Mouse (Mus musculus) forebrain, embryonic 16.5 days (tissue): ENCODE results near the gene Gpc4. TPM values are rescaled to one million over a fixed set of nuclear protein-coding genes. Genes with fewer than 3 reads are reported as not detected.

Experiments
- ATAC-seq: fragments of 200-750 bp; cut with Nextera tagmentation; 2 replicates; pipeline ENCODE4 v1.8.0; 2017; ENCODE audit warnings: mild to moderate bottlenecking, moderate library complexity
- H3K27ac ChIP-seq: fragments of 300-500 bp; sonication (generic); 2 replicates; pipeline ENCODE4 v1.5.1; 2014; ENCODE audit warnings: low read length, control low read depth
- H3K27me3 ChIP-seq: fragments of 300-500 bp; sonication (generic); replicated peaks from 2 replicates; pipeline ENCODE4 v1.6.1; 2014; ENCODE audit warnings: low read length; ENCODE audit not compliant: control insufficient read depth, insufficient read depth
- H3K36me3 ChIP-seq: fragments of 300-500 bp; sonication (generic); 2 replicates; pipeline ENCODE4 v1.6.1; 2014; ENCODE audit not compliant: control insufficient read depth, insufficient read depth
- H3K4me1 ChIP-seq: fragments of 300-500 bp; sonication (generic); replicated peaks from 2 replicates; pipeline ENCODE4 v1.6.1; 2014; ENCODE audit warnings: low read length; ENCODE audit not compliant: control insufficient read depth, insufficient read depth
- H3K4me2 ChIP-seq: fragments of 300-500 bp; sonication (generic); 2 replicates; pipeline ENCODE4 v1.6.1; 2014; ENCODE audit warnings: mild to moderate bottlenecking, low read length, control low read depth
- H3K4me3 ChIP-seq: fragments of 300-500 bp; sonication (generic); replicated peaks from 2 replicates; pipeline ENCODE4 v1.5.1; 2014; ENCODE audit warnings: mild to moderate bottlenecking, low read length, control low read depth
- H3K9ac ChIP-seq: fragments of 300-500 bp; sonication (generic); replicated peaks from 2 replicates; pipeline ENCODE4 v1.6.1; 2014; ENCODE audit warnings: low read depth, low read length, control low read depth
- H3K9me3 ChIP-seq: fragments of 300-500 bp; sonication (generic); 2 replicates; pipeline ENCODE4 v1.6.1; 2016; ENCODE audit warnings: low read length; ENCODE audit not compliant: control insufficient read depth
- WGBS: fragments of 180-500 bp; shearing (Covaris S2); extraction: QIAGEN DNeasy Blood & Tissue Kit; methylation state at CpG from one replicate; pipeline ENCODE4 v1.1.7; 2014; 5-methylcytosine and 5-hydroxymethylcytosine counted together
- polyA plus RNA-seq: library from polyadenylated mRNA; unstranded; fragments of >200 nt; fragmentation: Nextera tagmentation; extraction: Ambion mirVana; gene quantifications from 2 replicates; pipeline ENCODE4 v1.2.1, GENCODE M21; 2015

Gene Gpc4
- polyA plus RNA-seq, 1 experiment from 2014 or later = 31.3 TPM

GRCm38 (mm10) chrX:52154821-52155220 lies 10.2 kb downstream of the Gpc4 start:
- no peaks in the 10 kb centered on the region for H3K27me3 ChIP-seq
- WGBS = 91% methylated on average over 4 of the region's 4 CpGs
- H3K9me3 ChIP-seq = no peaks in the 10 kb centered on the region
- H3K4me1 ChIP-seq = peaks cover 7% of the 10 kb centered on the region
- H3K27ac ChIP-seq = no peak overlapping the region
- H3K9ac ChIP-seq = no peak overlapping the region
- H3K36me3 ChIP-seq = no peaks in the 10 kb centered on the region
- no peak overlapping the region for H3K4me2 ChIP-seq
- ATAC-seq = no peak
- no peak overlapping the region for H3K4me3 ChIP-seq

GRCm38 (mm10) chrX:52153451-52153850 lies 11.6 kb downstream of the Gpc4 start:
- no peak for ATAC-seq
- 54% methylated on average over 4 of the region's 4 CpGs for WGBS
- H3K27me3 ChIP-seq = no peaks in the 10 kb centered on the region

GRCm38 (mm10) chrX:52152961-52153360 lies 12.1 kb downstream of the Gpc4 start:
- H3K4me1 ChIP-seq = peaks cover 7% of the 10 kb centered on the region
- H3K27ac ChIP-seq = no peak overlapping the region
- no peak overlapping the region for H3K9ac ChIP-seq
- no peak overlapping the region for H3K4me2 ChIP-seq
- ATAC-seq = no peak
- no peaks in the 10 kb centered on the region for H3K27me3 ChIP-seq
- WGBS = 43% methylated on average over 5 of the region's 5 CpGs
- H3K36me3 ChIP-seq = no peaks in the 10 kb centered on the region
- H3K4me3 ChIP-seq = no peak overlapping the region
- no peaks in the 10 kb centered on the region for H3K9me3 ChIP-seq

More at GRCm38 (mm10) chrX:52153451-52153850, 11.6 kb downstream of the Gpc4 start:
- peaks cover 7% of the 10 kb centered on the region for H3K4me1 ChIP-seq
- H3K4me3 ChIP-seq = no peak overlapping the region
- no peak overlapping the region for H3K27ac ChIP-seq
- H3K9me3 ChIP-seq = no peaks in the 10 kb centered on the region
- H3K36me3 ChIP-seq = no peaks in the 10 kb centered on the region
- no peak overlapping the region for H3K4me2 ChIP-seq
- H3K9ac ChIP-seq = no peak overlapping the region

GRCm38 (mm10) chrX:52151555-52151954 lies 13.5 kb downstream of the Gpc4 start:
- Histone ChIP-seq H3K4me2 (no peak overlapping the region), H3K9me3 (no peaks in the 10 kb centered on the region), H3K4me3 (no peak overlapping the region), H3K4me1 (peaks cover 5% of the 10 kb centered on the region), H3K27ac (no peak overlapping the region), H3K36me3 (no peaks in the 10 kb centered on the region), H3K9ac (no peak overlapping the region), H3K27me3 (no peaks in the 10 kb centered on the region)
- 80% methylated on average over 5 of the region's 5 CpGs for WGBS
- ATAC-seq = no peak

- Histone ChIP-seq H3K9ac (no peak overlapping the region), H3K4me3 (no peak overlapping the region), H3K36me3 (no peaks in the 10 kb centered on the region), H3K9me3 (no peaks in the 10 kb centered on the region), H3K4me2 (no peak overlapping the region), H3K27ac (no peak overlapping the region), H3K4me1 (peaks cover 5% of the 10 kb centered on the region), H3K27me3 (no peaks in the 10 kb centered on the region)
- ATAC-seq = no peak
- whole genome bisulfite sequencing = 68% methylated on average over 7 of the region's 7 CpGs
Measured at GRCm38 (mm10) chrX:52151100-52151499, 14.0 kb downstream of the Gpc4 start.

GRCm38 (mm10) chrX:52145563-52145962 lies 19.5 kb downstream of the Gpc4 start:
- no peak overlapping the region for H3K4me2 ChIP-seq
- H3K9me3 ChIP-seq = no peaks in the 10 kb centered on the region

GRCm38 (mm10) chrX:52144491-52144890 lies 20.6 kb downstream of the Gpc4 start:
- H3K9ac ChIP-seq = no peak overlapping the region
- 0 out of 2 replicates have a peak, but pooled peaks cover 2% of the 10 kb centered on the region for H3K4me1 ChIP-seq
- no peak overlapping the region for H3K4me2 ChIP-seq
- ATAC-seq = no peak
- H3K27me3 ChIP-seq = no peaks in the 10 kb centered on the region
- 81% methylated on average over 7 of the region's 7 CpGs for WGBS
- no peaks in the 10 kb centered on the region for H3K9me3 ChIP-seq
- no peak overlapping the region for H3K4me3 ChIP-seq
- no peak overlapping the region for H3K27ac ChIP-seq
- H3K36me3 ChIP-seq = no peaks in the 10 kb centered on the region

More at GRCm38 (mm10) chrX:52145563-52145962, 19.5 kb downstream of the Gpc4 start:
- no peaks in the 10 kb centered on the region for H3K27me3 ChIP-seq
- no peak for ATAC-seq
- 0 out of 2 replicates have a peak, but pooled peaks cover 2% of the 10 kb centered on the region for H3K4me1 ChIP-seq
- H3K9ac ChIP-seq = no peak overlapping the region
- H3K27ac ChIP-seq = no peak overlapping the region
- H3K4me3 ChIP-seq = no peak overlapping the region
- no peaks in the 10 kb centered on the region for H3K36me3 ChIP-seq

- H3K27me3 ChIP-seq = no peaks in the 10 kb centered on the region
Measured at GRCm38 (mm10) chrX:52140316-52140715, 24.7 kb downstream of the Gpc4 start.

GRCm38 (mm10) chrX:52138461-52139075 lies 26.5 kb downstream of the Gpc4 start:
- Histone ChIP-seq H3K9me3 (no peaks in the 10 kb centered on the region), H3K4me3 (no peak overlapping the region), H3K36me3 (no peaks in the 10 kb centered on the region), H3K9ac (no peak overlapping the region), H3K27me3 (no peaks in the 10 kb centered on the region), H3K27ac (no peak overlapping the region), H3K4me1 (0 out of 2 replicates have a peak, but pooled peaks cover 5% of the 10 kb centered on the region), H3K4me2 (no peak overlapping the region)
- peak; percentile 68 for ATAC-seq
- WGBS = 30% methylated on average over 2 of the region's 2 CpGs

More at GRCm38 (mm10) chrX:52140316-52140715, 24.7 kb downstream of the Gpc4 start:
- Histone ChIP-seq H3K36me3 (no peaks in the 10 kb centered on the region), H3K4me3 (no peak overlapping the region), H3K9me3 (no peaks in the 10 kb centered on the region), H3K9ac (no peak overlapping the region), H3K27ac (no peak overlapping the region), H3K4me2 (no peak overlapping the region), H3K4me1 (0 out of 2 replicates have a peak, but pooled peaks cover 5% of the 10 kb centered on the region)
- no peak for ATAC-seq
